Mouse (Mus musculus): Measurements from ENCODE around the gene Pde4dip. TPM values are rescaled to one million over a fixed set of nuclear protein-coding genes. Genes with fewer than 3 reads are reported as not detected.

Pde4dip gene
- polyA plus RNA-seq (2017; shearing (Covaris generic)) = 10 to 100 TPM in 2 of 3 experiments, 1 to 10 TPM in 1; 9.1 to 13.1 (median 11.2) TPM

GRCm38 (mm10) chr3:97888168-97888901, at the start of gene Pde4dip:
Gene Pde4dip, minus strand, starts transcription at chr3:97888707.
- no peak for ATAC-seq

DNA sequence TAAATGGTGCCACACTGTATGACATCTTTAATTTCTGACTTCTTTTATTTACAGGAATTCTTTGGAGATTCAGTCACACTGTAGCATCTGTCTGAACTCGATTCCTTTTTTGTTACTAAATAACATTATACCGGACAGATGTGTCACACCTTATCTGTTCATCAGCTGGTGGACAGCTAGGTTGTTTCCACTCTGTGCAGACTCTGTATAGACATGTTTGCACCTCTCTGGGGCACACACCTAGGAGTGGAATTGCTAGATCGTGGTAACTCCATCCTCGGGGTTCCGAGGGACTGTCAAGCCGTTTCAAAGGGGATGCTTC, 49.4 kb upstream of the Pde4dip start:
- no peak for ATAC-seq

- no peak for ATAC-seq
These were observed 48.8 kb upstream of the Pde4dip start for GRCm38 (mm10) chr3:97937068-97937944.

- no peak for ATAC-seq
These were observed 46.1 kb upstream of the Pde4dip start for GRCm38 (mm10) chr3:97934331-97935300.

GRCm38 (mm10) chr3:97933811-97934210, 45.3 kb upstream of the Pde4dip start:
- no peak for ATAC-seq

- ATAC-seq = peak; percentile 27
These were observed 44.7 kb upstream of the Pde4dip start for GRCm38 (mm10) chr3:97933251-97933650.

DNA sequence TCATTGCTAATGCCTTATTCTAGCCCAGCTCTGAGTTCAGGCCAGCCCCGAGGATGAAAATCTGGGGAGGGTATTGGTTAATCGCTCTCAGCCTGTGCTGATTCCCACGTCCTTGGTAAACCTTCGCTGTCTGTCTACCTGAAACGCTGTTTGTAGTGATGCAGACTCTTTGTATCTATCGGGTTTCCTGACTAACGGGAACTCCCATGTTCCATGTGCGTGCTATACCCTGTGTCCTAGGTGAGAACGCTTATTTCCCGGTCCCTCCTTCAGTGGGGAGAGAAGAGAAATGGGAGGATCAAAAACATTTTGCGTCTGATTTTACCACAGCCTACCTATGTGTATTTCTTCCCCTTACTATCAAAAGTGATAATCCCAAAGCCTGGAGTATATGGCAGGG, 44.3 kb upstream of the Pde4dip start:
- ATAC-seq = peak; percentile 12

- ATAC-seq = peak; percentile 64
These were observed 43.6 kb upstream of the Pde4dip start for GRCm38 (mm10) chr3:97932131-97932530.

DNA sequence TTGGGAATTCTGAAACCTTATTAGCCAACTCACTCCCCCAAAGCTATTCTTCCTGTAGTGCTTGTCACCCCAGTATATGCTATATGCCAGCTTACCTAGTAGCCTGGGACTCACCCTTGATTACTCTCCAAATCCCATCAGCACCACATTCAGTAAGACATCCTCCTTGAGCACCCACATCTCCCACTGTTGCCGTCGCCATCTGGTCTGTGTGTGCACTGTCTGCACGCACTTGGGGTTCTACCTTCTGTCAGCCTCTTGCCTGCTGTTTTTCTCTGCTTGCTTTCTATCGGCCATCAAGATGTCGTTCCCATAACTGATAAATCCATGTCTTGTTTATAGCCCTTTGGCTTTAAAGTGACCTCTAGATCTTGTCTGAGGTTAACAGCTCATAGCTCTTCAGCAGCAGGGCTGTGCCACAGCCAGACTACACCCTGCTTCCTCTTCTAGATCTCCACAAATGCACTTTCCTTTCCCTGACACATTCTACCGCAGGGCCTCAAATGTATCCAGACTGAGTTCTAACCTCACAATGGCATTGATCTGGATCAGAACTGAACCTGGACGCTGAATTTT, 42.9 kb upstream of the Pde4dip start:
- no peak for ATAC-seq

GRCm38 (mm10) chr3:97930787-97931158, 42.3 kb upstream of the Pde4dip start:
- no peak for ATAC-seq

GRCm38 (mm10) chr3:97930141-97930786, 41.8 kb upstream of the Pde4dip start:
- no peak for ATAC-seq

- ATAC-seq = peak; percentile 38
These were observed 40.7 kb upstream of the Pde4dip start for GRCm38 (mm10) chr3:97928968-97929858.

- ATAC-seq = no peak
These were observed 38.8 kb upstream of the Pde4dip start for GRCm38 (mm10) chr3:97927322-97927721.

DNA sequence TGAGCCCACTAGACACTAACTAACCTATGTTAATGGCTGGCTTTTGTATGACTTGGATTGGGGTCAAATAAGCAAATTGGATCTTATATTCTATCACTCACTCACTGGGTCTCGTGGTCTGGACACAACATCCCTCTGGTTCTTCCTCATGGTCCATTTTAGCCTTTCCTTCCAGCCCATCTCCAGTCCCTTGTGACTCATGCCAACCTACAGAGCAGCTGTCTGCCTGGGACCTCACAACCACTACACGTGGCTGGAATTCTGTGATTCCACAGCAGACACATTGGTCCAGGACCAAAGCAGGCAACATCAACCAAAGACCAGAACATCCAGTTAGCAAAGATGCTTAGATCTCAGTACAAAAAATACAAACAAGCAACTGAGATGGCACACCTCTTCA, 36.7 kb upstream of the Pde4dip start:
- no peak for ATAC-seq

DNA sequence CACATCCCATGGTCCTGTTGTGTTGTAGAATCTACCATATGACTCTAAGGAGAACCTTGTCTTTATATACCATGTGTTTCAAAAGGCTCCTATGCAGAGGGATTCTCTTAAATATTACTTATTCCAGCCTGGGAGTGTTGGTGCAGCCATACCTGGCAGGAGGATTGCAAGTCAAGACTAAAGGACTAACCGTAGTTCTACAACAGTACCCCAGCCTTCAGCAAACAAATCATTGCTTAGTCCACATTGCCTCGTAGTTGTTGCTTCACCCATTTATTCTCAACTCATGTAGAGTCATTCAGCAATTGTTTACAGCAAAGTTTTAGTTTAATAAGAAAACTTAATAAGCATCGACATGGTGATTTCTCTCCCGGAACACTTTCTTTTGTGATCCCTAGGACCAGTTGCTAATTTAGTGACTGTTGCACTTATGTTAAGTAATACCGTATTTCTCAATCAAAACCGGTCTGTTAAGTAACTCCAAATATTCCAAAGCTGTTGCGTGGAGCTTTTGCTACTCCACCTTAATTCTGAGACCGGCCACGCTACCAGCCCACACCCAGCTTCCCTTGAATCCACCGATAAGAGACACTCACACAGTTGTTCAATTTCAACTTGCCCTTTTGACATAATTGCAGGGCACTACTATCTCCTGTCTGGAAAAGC, 30.5 kb upstream of the Pde4dip start:
- no peak for ATAC-seq

- ATAC-seq = no peak
These were observed 26.6 kb upstream of the Pde4dip start for GRCm38 (mm10) chr3:97915081-97915480.

DNA sequence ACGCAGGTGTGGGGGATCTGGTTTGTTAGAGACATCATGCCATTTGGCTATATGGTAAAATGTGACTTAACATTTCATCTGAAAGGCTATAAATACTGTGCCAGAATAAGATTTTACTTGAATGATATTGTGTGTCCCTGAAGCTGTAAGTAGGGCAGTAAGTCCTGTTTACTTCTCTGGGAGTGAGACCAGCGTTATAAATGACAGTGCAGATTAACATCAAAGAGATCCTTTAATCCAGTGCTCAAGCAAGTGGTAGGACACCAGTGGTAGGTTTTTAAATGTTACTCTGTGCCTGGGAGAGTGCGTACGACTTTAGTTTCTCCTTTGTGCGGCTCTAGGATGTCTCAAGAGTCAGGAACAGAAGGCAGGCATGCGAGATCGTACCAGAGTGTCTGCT, 22.6 kb upstream of the Pde4dip start:
- ATAC-seq = no peak

DNA sequence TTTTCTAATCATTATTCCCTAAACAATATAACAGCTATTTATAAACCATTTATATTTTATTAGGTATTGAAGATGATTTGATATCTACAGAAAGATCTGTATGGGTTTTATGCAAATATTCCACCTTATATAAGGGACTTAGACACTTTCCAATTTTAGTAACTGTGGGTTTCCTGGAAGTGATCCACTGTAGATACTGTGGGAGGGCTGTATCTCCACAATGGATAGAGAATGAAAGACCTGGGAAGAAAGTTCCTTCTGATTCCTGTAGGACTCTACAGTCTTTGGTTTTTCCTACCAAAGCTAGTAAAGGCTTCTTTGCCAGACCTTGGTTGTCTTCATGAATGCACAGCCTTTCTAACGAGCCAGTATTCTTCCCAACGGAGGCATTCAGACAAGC, 21.2 kb upstream of the Pde4dip start:
- no peak for ATAC-seq

DNA sequence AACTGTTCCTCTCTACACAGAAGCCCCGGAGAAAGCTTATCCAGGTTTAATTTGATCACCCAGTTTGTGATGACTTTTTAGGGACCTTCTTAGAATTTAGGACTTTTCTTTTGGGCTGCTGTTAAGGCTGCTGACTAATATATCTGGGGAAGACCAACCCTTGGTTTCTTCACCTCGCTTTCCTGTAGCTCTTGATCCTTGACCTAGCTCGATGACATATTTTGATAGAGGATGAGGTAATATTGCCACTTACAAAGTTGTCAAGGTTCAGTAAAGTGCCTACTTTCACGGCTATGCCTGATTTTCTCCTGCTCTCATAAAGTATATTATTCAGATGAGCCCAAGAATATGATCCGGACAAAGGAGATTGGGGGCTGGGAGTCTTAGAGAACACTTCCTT, 13.1 kb upstream of the Pde4dip start:
- ATAC-seq = no peak

Measured in inflammation-experienced regulatory T-cells, adult 6 months (primary cell).